Mouse (Mus musculus) limb, embryonic 10.5 days (tissue): ENCODE data around the gene Cds1. TPM values are rescaled to one million over a fixed set of nuclear protein-coding genes. Genes with fewer than 3 reads are reported as not detected.

ENCODE experiments used
- DNase-seq: peaks from one replicate; pipeline ENCODE4 v3.0.0-alpha.2; 2017; ENCODE audit warnings: low spot score
- H3K27ac ChIP-seq: fragments of 300-500 bp; sonication (generic); 2 replicates; pipeline ENCODE4 v1.5.1; 2016; ENCODE audit warnings: mild to moderate bottlenecking
- H3K27me3 ChIP-seq: fragments of 300-500 bp; sonication (generic); 2 replicates; pipeline ENCODE4 v1.6.1; 2016; ENCODE audit warnings: low read depth, mild to moderate bottlenecking; ENCODE audit not compliant: poor library complexity, severe bottlenecking
- H3K36me3 ChIP-seq: fragments of 300-500 bp; sonication (generic); 2 replicates; pipeline ENCODE4 v1.6.1; 2016; ENCODE audit warnings: mild to moderate bottlenecking, moderate library complexity
- H3K4me1 ChIP-seq: fragments of 300-500 bp; sonication (generic); 2 replicates; pipeline ENCODE4 v1.6.1; 2016
- H3K4me3 ChIP-seq: fragments of 300-500 bp; sonication (generic); 2 replicates; pipeline ENCODE4 v1.5.1; 2016; ENCODE audit warnings: mild to moderate bottlenecking, moderate library complexity
- H3K9me3 ChIP-seq: fragments of 300-500 bp; sonication (generic); replicated peaks from 2 replicates; pipeline ENCODE4 v1.6.1; 2016; ENCODE audit warnings: mild to moderate bottlenecking
- WGBS: fragments of 180-500 bp; shearing (Covaris S2); methylation state at CpG from one replicate; pipeline ENCODE4 v1.1.7; 2016; 5-methylcytosine and 5-hydroxymethylcytosine counted together
- polyA plus RNA-seq: library from polyadenylated mRNA; unstranded; fragments of >200 nt; fragmentation: Nextera tagmentation; extraction: Ambion mirVana; gene quantifications from 2 replicates; pipeline ENCODE4 v1.2.1, GENCODE M21; 2016

The Cds1 gene
- polyA plus RNA-seq, 1 experiment from 2014 or later = 0.68 TPM

DNA sequence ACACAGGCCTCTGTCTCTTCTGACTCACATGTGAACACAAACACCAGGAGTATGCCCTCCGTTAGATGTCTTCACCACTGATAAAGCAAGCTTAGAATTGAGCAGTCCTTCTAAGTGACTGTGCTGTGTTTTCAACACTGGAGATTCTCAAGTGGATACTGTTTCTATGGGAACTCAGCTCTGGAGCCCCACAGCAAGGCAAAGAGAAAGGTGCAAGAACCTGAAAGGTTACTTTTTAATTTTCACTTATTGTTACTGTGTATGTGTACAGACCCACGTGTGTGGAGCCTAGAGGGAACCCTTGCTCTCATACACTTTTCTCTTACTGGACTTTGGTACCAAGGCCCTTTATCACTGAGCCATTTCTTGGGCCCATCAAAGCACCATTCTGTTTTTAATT lies 101.8 kb downstream of the Cds1 start:
- Histone ChIP-seq H3K4me3 (no peak overlapping the region), H3K4me1 (no peaks in the 10 kb centered on the region), H3K27me3 (no peaks in the 10 kb centered on the region), H3K27ac (no peak overlapping the region), H3K36me3 (peaks cover 98% of the 10 kb centered on the region), H3K9me3 (no peaks in the 10 kb centered on the region)
- no peak for DNase-seq
- 87% methylated on average over 2 of the region's 2 CpGs for WGBS

Other genes starting within 250 kb of the Cds1 start
- 0.05 and 0.06 TPM in 2 replicates for gene Nkx6-1, start 100.1 kb upstream of the Cds1 start, polyA plus RNA-seq